Mouse (Mus musculus): ENCODE results near the gene Trim43a. TPM values are rescaled to one million over a fixed set of nuclear protein-coding genes. Genes with fewer than 3 reads are reported as not detected.
A peak's percentile ranks its signal among the peaks of the same experiment; 100 is the strongest.
"Not testable (repeated sequence)": the region's sequence is repeated elsewhere in the genome, so short reads cannot be mapped to it uniquely, and the experiment has no call there.

Gene Trim43a
- polyA plus RNA-seq (2012; ENCODE audit: insufficient read depth, insufficient read length, missing spikeins): not detected in 2 replicates

- H3K27ac ChIP-seq (ENCODE audit: insufficient read depth, low read depth, low read length); H3K4me1 ChIP-seq (ENCODE audit: control insufficient read depth, insufficient read depth, low read length); H3K4me3 ChIP-seq (ENCODE audit: insufficient read depth, low read length): not testable (repeated sequence)
Measured at GRCm38 (mm10) chr9:88580591-88580990, at the start of gene Trim43a. Trim43a (plus strand) TSS chr9:88580891.

- Histone ChIP-seq H3K4me3 (ENCODE audit: insufficient read depth, low read length) (no peak overlapping the region), H3K27ac (ENCODE audit: insufficient read depth, low read depth, low read length) (no peak overlapping the region), H3K4me1 (ENCODE audit: control insufficient read depth, insufficient read depth, low read length) (no peaks in the 10 kb centered on the region)
- TF ChIP-seq POLR2A (IDR thresholded peaks at IDR 0.05; ENCODE audit: borderline replicate concordance, low read depth, low read length): no peak
- no peak for TF ChIP-seq CTCF (IDR thresholded peaks at IDR 0.05; ENCODE audit: low read depth, low read length)
Measured at GRCm38 (mm10) chr9:88534093-88534492, 46.6 kb upstream of the Trim43a start.

DNA sequence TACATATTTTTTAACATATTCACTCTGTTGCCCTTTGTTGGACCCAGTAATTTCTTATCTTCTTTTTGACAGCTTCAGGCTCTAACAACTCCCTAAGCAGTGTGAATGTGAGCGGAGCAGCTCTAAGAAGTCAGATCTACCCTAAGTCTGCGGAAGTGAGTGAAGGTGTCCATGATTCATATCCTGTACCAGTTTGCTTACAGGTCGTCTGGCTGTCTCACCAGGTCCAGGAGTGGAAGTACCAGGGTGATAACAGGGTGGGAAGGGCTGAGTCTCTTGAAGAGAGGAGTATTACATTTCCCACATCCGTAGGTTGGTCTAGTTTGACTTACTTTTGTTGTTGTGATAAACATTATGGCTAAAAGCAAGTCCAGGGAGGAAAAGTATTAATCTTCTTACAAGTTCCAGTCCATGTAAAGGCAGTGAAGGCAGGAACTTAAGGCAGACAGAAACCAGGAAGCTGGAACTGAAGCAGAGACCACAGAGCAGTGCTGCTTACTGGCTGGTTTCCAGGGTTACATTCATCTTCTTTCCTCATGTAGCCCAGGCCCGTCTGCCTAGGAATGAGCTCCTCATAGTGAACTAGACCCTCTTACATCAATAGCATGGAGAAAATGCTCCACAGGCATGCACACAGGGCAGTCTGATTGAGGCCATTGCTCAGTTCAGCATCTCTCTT is 41.0 kb upstream of the Trim43a start:
- TF ChIP-seq POLR2A (IDR thresholded peaks at IDR 0.05; ENCODE audit: borderline replicate concordance, low read depth, low read length): no peak
- no peak for TF ChIP-seq CTCF (IDR thresholded peaks at IDR 0.05; ENCODE audit: low read depth, low read length)
- no peak overlapping the region for H3K4me3 ChIP-seq (ENCODE audit: insufficient read depth, low read length)
- H3K4me1 ChIP-seq (ENCODE audit: control insufficient read depth, insufficient read depth, low read length): peaks cover 5% of the 10 kb centered on the region
- no peak overlapping the region for H3K27ac ChIP-seq (ENCODE audit: insufficient read depth, low read depth, low read length)

- no peak for TF ChIP-seq CTCF (IDR thresholded peaks at IDR 0.05; ENCODE audit: low read depth, low read length)
- Histone ChIP-seq H3K4me1 (ENCODE audit: control insufficient read depth, insufficient read depth, low read length) (peaks cover 5% of the 10 kb centered on the region), H3K4me3 (ENCODE audit: insufficient read depth, low read length) (no peak overlapping the region), H3K27ac (ENCODE audit: insufficient read depth, low read depth, low read length) (no peak overlapping the region)
Measured at GRCm38 (mm10) chr9:88542816-88543215, 37.9 kb upstream of the Trim43a start.

DNA sequence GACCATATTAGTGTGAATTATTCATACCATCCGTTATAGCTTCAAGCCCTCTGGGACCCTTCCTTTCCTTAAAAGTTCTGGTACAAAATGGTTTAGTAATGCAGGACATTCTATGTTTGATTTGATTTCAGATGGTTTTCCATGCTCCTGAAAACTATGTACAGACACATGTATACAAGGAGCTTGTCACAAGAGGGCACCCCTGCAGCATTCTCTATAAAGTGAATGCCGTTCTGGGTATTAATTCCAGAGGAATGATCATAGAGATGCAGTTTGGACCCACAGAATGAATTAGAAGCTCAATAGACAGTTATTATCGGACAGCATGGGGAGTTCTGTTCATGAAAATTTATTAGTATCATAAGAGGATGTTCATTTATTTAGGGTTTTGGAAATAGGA is 35.2 kb upstream of the Trim43a start:
- no peak overlapping the region for H3K27ac ChIP-seq (ENCODE audit: insufficient read depth, low read depth, low read length)
- no peak overlapping the region for H3K4me3 ChIP-seq (ENCODE audit: insufficient read depth, low read length)
- H3K4me1 ChIP-seq (ENCODE audit: control insufficient read depth, insufficient read depth, low read length): peaks cover 2% of the 10 kb centered on the region; the same call in 1 of the 2 replicates
- TF ChIP-seq CTCF (IDR thresholded peaks at IDR 0.05; ENCODE audit: low read depth, low read length): no peak
- no peak for TF ChIP-seq POLR2A (IDR thresholded peaks at IDR 0.05; ENCODE audit: borderline replicate concordance, low read depth, low read length)

DNA sequence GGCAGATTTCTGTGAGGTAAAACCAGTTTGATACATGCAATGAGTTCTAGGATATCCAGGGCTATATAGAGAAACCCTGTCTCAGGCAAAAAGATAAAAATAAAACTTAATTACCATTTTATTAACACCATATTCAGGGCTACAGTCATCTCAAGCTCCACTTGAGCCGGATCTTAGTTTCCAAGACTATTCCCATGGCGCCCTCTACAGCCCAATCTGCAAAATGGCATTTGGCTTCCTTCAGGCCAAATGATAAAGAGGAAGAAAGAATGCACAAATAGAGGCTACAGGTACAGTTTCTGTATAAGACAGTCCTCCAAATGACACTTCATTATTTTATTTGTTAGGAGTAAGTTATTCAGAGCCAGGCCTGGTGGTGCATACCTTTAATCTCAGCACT is 34.5 kb upstream of the Trim43a start:
- TF ChIP-seq POLR2A (IDR thresholded peaks at IDR 0.05; ENCODE audit: borderline replicate concordance, low read depth, low read length) (no peak), CTCF (IDR thresholded peaks at IDR 0.05; ENCODE audit: low read depth, low read length) (no peak)
- H3K4me1 ChIP-seq (ENCODE audit: control insufficient read depth, insufficient read depth, low read length): peaks cover 2% of the 10 kb centered on the region; the same call in 1 of the 2 replicates
- H3K27ac ChIP-seq (ENCODE audit: insufficient read depth, low read depth, low read length): no peak overlapping the region
- H3K4me3 ChIP-seq (ENCODE audit: insufficient read depth, low read length): no peak overlapping the region

GRCm38 (mm10) chr9:88546657-88547056 is 34.0 kb upstream of the Trim43a start:
- Histone ChIP-seq H3K27ac (ENCODE audit: insufficient read depth, low read depth, low read length) (no peak overlapping the region), H3K4me3 (ENCODE audit: insufficient read depth, low read length) (no peak overlapping the region), H3K4me1 (ENCODE audit: control insufficient read depth, insufficient read depth, low read length) (peaks cover 2% of the 10 kb centered on the region; the same call in 1 of the 2 replicates)
- TF ChIP-seq CTCF (IDR thresholded peaks at IDR 0.05; ENCODE audit: low read depth, low read length): no peak
- no peak for TF ChIP-seq POLR2A (IDR thresholded peaks at IDR 0.05; ENCODE audit: borderline replicate concordance, low read depth, low read length)

DNA sequence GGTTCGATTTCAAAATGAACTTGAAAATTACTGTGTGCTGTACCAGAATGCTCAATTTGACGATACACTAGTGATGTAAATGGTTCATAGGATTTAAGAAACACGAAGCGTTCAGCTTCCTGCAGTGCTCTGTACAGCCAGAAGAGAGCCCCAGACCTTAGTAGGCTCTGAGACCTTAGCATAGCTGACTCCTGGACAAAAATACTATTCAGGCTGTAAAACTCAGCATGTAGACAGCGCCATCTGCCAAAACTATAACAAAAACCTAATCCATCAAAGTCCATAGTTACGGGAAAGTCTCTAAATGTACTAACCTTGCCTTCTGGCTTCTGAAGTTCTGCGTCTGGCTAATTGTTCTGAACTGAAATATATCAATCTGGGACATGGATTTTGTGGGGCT is 33.4 kb upstream of the Trim43a start:
- Histone ChIP-seq H3K4me1 (ENCODE audit: control insufficient read depth, insufficient read depth, low read length) (peaks cover 2% of the 10 kb centered on the region; the same call in 1 of the 2 replicates), H3K4me3 (ENCODE audit: insufficient read depth, low read length) (peak overlapping the region; percentile 99), H3K27ac (ENCODE audit: insufficient read depth, low read depth, low read length) (0 out of 2 replicates have a peak overlapping the region, but pooled peaks have one; percentile 8)
- TF ChIP-seq CTCF (IDR thresholded peaks at IDR 0.05; ENCODE audit: low read depth, low read length): no peak
- TF ChIP-seq POLR2A (IDR thresholded peaks at IDR 0.05; ENCODE audit: borderline replicate concordance, low read depth, low read length): no peak

- Histone ChIP-seq H3K4me1 (ENCODE audit: control insufficient read depth, insufficient read depth, low read length) (peaks cover 2% of the 10 kb centered on the region; the same call in 1 of the 2 replicates), H3K27ac (ENCODE audit: insufficient read depth, low read depth, low read length) (0 out of 2 replicates have a peak within 1 kb of the TSS, but pooled peaks have one; percentile 28), H3K4me3 (ENCODE audit: insufficient read depth, low read length) (peak within 1 kb of the TSS; percentile 99)
- no peak for TF ChIP-seq POLR2A (IDR thresholded peaks at IDR 0.05; ENCODE audit: borderline replicate concordance, low read depth, low read length)
- TF ChIP-seq CTCF (IDR thresholded peaks at IDR 0.05; ENCODE audit: low read depth, low read length): no peak
Measured at GRCm38 (mm10) chr9:88547851-88548613, 32.7 kb upstream of the Trim43a start, which contains the start of gene Zfp949. Zfp949 (plus strand) TSS chr9:88548020.

- peak overlapping the region; percentile 99 for H3K4me3 ChIP-seq (ENCODE audit: insufficient read depth, low read length)
Measured at GRCm38 (mm10) chr9:88548614-88548945, 32.1 kb upstream of the Trim43a start.

More at GRCm38 (mm10) chr9:88548614-88548945, 32.1 kb upstream of the Trim43a start:
- TF ChIP-seq CTCF (IDR thresholded peaks at IDR 0.05; ENCODE audit: low read depth, low read length) (no peak), POLR2A (IDR thresholded peaks at IDR 0.05; ENCODE audit: borderline replicate concordance, low read depth, low read length) (no peak)
- Histone ChIP-seq H3K27ac (ENCODE audit: insufficient read depth, low read depth, low read length) (no peak overlapping the region), H3K4me1 (ENCODE audit: control insufficient read depth, insufficient read depth, low read length) (peaks cover 2% of the 10 kb centered on the region; the same call in 1 of the 2 replicates)
